In the genomic region with DNA sequence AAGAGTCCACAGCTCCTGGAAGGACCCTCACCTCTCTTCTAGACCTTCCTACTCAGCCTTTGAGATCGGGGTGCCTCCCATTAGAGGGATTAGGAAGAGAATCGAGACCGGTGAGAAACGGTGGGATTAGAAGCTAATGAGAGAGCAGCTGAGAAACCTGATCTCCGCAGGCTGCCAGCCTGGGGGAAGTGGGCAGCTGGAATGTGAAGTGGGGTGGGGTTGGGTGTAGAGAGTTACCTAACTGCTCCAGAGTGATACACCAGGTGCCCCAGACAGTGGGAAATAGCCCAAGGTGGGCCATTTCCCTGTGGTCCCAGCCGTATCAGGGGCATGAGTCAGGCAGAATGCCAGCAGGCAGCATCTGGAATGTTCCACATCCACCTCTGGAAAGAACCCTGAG, we compare ENCODE assay signal across 22 mouse cellular contexts. TPM values are rescaled to one million over a fixed set of nuclear protein-coding genes. Genes with fewer than 3 reads are reported as not detected.
DNase-seq lines count a peak whose midpoint lies in the region; ATAC-seq and TF ChIP-seq lines count a peak whose summit lies in the region.
"Had no signal": no experiment of that assay in that cellular context is flagged by ENCODE, and none has a peak within 500 bp of the region (broad histone marks: within the 10 kb centered on the region; RNA-seq: fewer than 3 reads in every experiment).

No protein-coding gene starts in this region.

- peaks cover 10% of the 10 kb centered on the region; the same call in 1 of the 2 replicates for H3K4me1 ChIP-seq in lung, adult 2 months (ENCODE audit: control insufficient read depth, insufficient read depth, low read length)
- H3K4me1 ChIP-seq in lung, postnatal 0 days (ENCODE audit: insufficient read depth, low read depth, low read length), result peaks cover 16% of the 10 kb centered on the region; the same call in 1 of the 2 replicates
- H3K4me1 ChIP-seq in heart, adult 2 months (ENCODE audit: control insufficient read depth, insufficient read depth, low read length), result no peaks in the 10 kb centered on the region
- H3K4me1 ChIP-seq: embryonic facial prominence, embryonic 12.5 days; forebrain, embryonic 12.5 days; heart, embryonic 15.5 days had no signal

- WGBS in lung, adult 2 months, result 40% methylated on average over 6 of the region's 6 CpGs
- 33% methylated on average over 6 of the region's 6 CpGs for WGBS in lung, postnatal 0 days
- WGBS in heart, adult 2 months, result 40% methylated on average over 6 of the region's 6 CpGs

- intact Hi-C loops in heart, adult 2 months (cut with DNase I), result no loop called here

- no peak overlapping the region for H3K4me2 ChIP-seq in lung, postnatal 0 days (replicated peaks; ENCODE audit: low read depth, low read length)
- H3K4me2 ChIP-seq: embryonic facial prominence, embryonic 12.5 days; forebrain, embryonic 12.5 days; heart, embryonic 11.5 days; heart, embryonic 15.5 days; hindbrain, embryonic 14.5 days had no signal

- H3K9ac ChIP-seq in lung, postnatal 0 days (replicated peaks; ENCODE audit: low read depth), result no peak overlapping the region
- no peak overlapping the region for H3K9ac ChIP-seq in heart, adult 2 months (ENCODE audit: low read depth, low read length)
- H3K9ac ChIP-seq: embryonic facial prominence, embryonic 12.5 days; forebrain, embryonic 12.5 days; heart, embryonic 15.5 days; hindbrain, embryonic 14.5 days had no signal

- H3K27ac ChIP-seq in lung, postnatal 0 days (ENCODE audit: low read length), result peak overlapping the region; percentile 89
- H3K27ac ChIP-seq in heart, adult 2 months, result no peak overlapping the region
- H3K27ac ChIP-seq: embryonic facial prominence, embryonic 12.5 days; forebrain, embryonic 12.5 days; heart, embryonic 15.5 days; hindbrain, embryonic 14.5 days had no signal

- H3K4me3 ChIP-seq in lung, adult 2 months (replicated peaks; ENCODE audit: extremely low read depth, low read depth, low read length), result no peak overlapping the region
- no peak overlapping the region for H3K4me3 ChIP-seq in lung, postnatal 0 days (ENCODE audit: low read depth, low read length)
- H3K4me3 ChIP-seq in heart, adult 2 months, result no peak overlapping the region
- H3K4me3 ChIP-seq: embryonic facial prominence, embryonic 12.5 days; forebrain, embryonic 12.5 days; heart, embryonic 15.5 days had no signal

- TF ChIP-seq EP300 in lung, postnatal 0 days (IDR thresholded peaks at IDR 0.05), result peak; percentile 91
- no peak for TF ChIP-seq EP300 in heart, adult 2 months (IDR thresholded peaks at IDR 0.05; ENCODE audit: insufficient read depth, low read depth, low read length)

- H3K79me2 ChIP-seq in heart, adult 2 months (replicated peaks; ENCODE audit: control insufficient read depth, insufficient read depth, low read length), result no peaks in the 10 kb centered on the region

- H3K9me3 ChIP-seq in lung, postnatal 0 days (ENCODE audit: low read length), result no peaks in the 10 kb centered on the region
- H3K9me3 ChIP-seq: embryonic facial prominence, embryonic 12.5 days; forebrain, embryonic 12.5 days; heart, embryonic 15.5 days had no signal

- H3K27me3 ChIP-seq in lung, postnatal 0 days (replicated peaks; ENCODE audit: insufficient read depth, low read length), result no peaks in the 10 kb centered on the region
- H3K27me3 ChIP-seq in heart, adult 2 months (ENCODE audit: control insufficient read depth, insufficient read depth, low read length), result peaks cover 2% of the 10 kb centered on the region; the same call in 1 of the 2 replicates
- H3K27me3 ChIP-seq: embryonic facial prominence, embryonic 12.5 days; forebrain, embryonic 12.5 days; heart, embryonic 15.5 days had no signal

- H3K36me3 ChIP-seq in lung, postnatal 0 days (ENCODE audit: insufficient read depth, low read length), result no peaks in the 10 kb centered on the region
- no peaks in the 10 kb centered on the region for H3K36me3 ChIP-seq in heart, adult 2 months (ENCODE audit: control insufficient read depth, insufficient read depth, low read length)
- H3K36me3 ChIP-seq: embryonic facial prominence, embryonic 12.5 days; forebrain, embryonic 12.5 days; heart, embryonic 15.5 days had no signal

- TF ChIP-seq CTCF in lung, adult 2 months (IDR thresholded peaks at IDR 0.05; ENCODE audit: insufficient read depth, low read length), result no peak
- no peak for TF ChIP-seq CTCF in lung, postnatal 0 days (IDR thresholded peaks at IDR 0.05)
- no peak for TF ChIP-seq CTCF in heart, adult 2 months (IDR thresholded peaks at IDR 0.05)

- ATAC-seq in lung, postnatal 0 days, result peak; percentile 72

- no peak for TF ChIP-seq POLR2A in lung, adult 2 months (IDR thresholded peaks at IDR 0.05; ENCODE audit: borderline replicate concordance, extremely low read depth, low read depth, low read length)
- no peak for TF ChIP-seq POLR2A in heart, adult 2 months (IDR thresholded peaks at IDR 0.05; ENCODE audit: insufficient read depth, low read depth, low read length)

- peak; percentile 87 to 91 for DNase-seq in lung, adult 18-20 months
- peak; percentile 70 for DNase-seq in lung, adult 2 months
- DNase-seq in lung, postnatal 0 days (ENCODE audit: low spot score), result peak; percentile 80
- peak; percentile 85 for DNase-seq in lung, postnatal 36 days
- no peak for DNase-seq in embryo, embryonic 10 days (ENCODE audit: low spot score)
- no peak for DNase-seq in heart, adult 2 months
- DNase-seq in frontal cortex, postnatal 14 days (ENCODE audit: low spot score in 2 of 2), result no peak
- DNase-seq: adrenal gland, adult 2 months; adrenal gland, postnatal 25 days; cerebellum, adult 18-20 months; cerebellum, adult 9-11 months; embryo, embryonic 11 days; gastrocnemius, postnatal 36 days; heart, adult 18-20 months; heart, postnatal 14 days had no signal

RNA-seq across cellular contexts. Expression of gene Sec14l3, which starts 1.7 kb away (rescaled TPM):
- polyA plus RNA-seq in lung, adult 2 months (2012; rRNA removed), result 565 and 735 TPM in 2 replicates
- 529 and 716 TPM in 2 replicates for polyA plus RNA-seq in lung, postnatal 0 days (2015; fragmentation: Nextera tagmentation; extraction: Ambion mirVana)
- not detected for total RNA-seq in heart, adult 2 months (2021)
- polyA plus RNA-seq in heart, adult 2 months (2012; rRNA removed), result 15.0 TPM in 1 of 2 replicates, not detected in the other
- total RNA-seq: adrenal gland, adult 2 months; adrenal gland, postnatal 25 days; gastrocnemius, adult 8-10 months; gastrocnemius, postnatal 36 days; hematopoietic stem cell, adult 5-6 weeks had no signal
- polyA plus RNA-seq: adrenal gland, adult 2 months; embryonic facial prominence, embryonic 12.5 days; heart, embryonic 11.5 days had no signal

RNA-seq across cellular contexts. Expression of gene Sec14l4, which starts 31.7 kb away (rescaled TPM):
- 41.0 and 56.3 TPM in 2 replicates for polyA plus RNA-seq in lung, adult 2 months (2012; rRNA removed)
- 28.0 and 35.9 TPM in 2 replicates for polyA plus RNA-seq in lung, postnatal 0 days (2015; fragmentation: Nextera tagmentation; extraction: Ambion mirVana)
- total RNA-seq in heart, adult 2 months (2021), result under 1 TPM; 0.14 to 0.47 TPM
- polyA plus RNA-seq in heart, adult 2 months (2012; rRNA removed), result 0.32 and 0.57 TPM in 2 replicates
- total RNA-seq: gastrocnemius, adult 8-10 months; gastrocnemius, postnatal 36 days; hematopoietic stem cell, adult 5-6 weeks had no signal
- polyA plus RNA-seq: embryonic facial prominence, embryonic 12.5 days; forebrain, embryonic 12.5 days; heart, embryonic 11.5 days; hindbrain, embryonic 14.5 days had no signal

RNA-seq across cellular contexts. Expression of gene Mtfp1, which starts 32.3 kb away (rescaled TPM):
- 8.9 TPM in 2 replicates for polyA plus RNA-seq in lung, adult 2 months (2012; rRNA removed)
- polyA plus RNA-seq in lung, postnatal 0 days (2015; fragmentation: Nextera tagmentation; extraction: Ambion mirVana), result 6.4 and 6.5 TPM in 2 replicates
- total RNA-seq in heart, adult 2 months (2021), result 100 to 1,000 TPM; 129 to 141 TPM
- polyA plus RNA-seq in heart, adult 2 months (2012; rRNA removed), result 158 and 167 TPM in 2 replicates

Comparison
In these comparisons a context has a peak if more than half of its experiments do, and no peak if none do; other contexts are left out.
1. DNase-seq: peak in lung, adult 18-20 months (2 of 2), lung, adult 2 months (single experiment), lung, postnatal 0 days (single experiment) and lung, postnatal 36 days (single experiment); none in embryo, embryonic 10 days (single experiment), heart, adult 2 months (0 of 2) and frontal cortex, postnatal 14 days (0 of 2).
2. RNA of gene Sec14l3, which starts 1.7 kb away (polyA plus RNA-seq): 565 to 735 TPM in lung, adult 2 months and 529 to 716 TPM in lung, postnatal 0 days; 15.0 TPM in heart, adult 2 months; every median in the first group is over 10 times any median in the second.
3. RNA of gene Sec14l4, which starts 31.7 kb away (polyA plus RNA-seq): 41.0 to 56.3 TPM in lung, adult 2 months and 28.0 to 35.9 TPM in lung, postnatal 0 days; 0.32 to 0.57 TPM in heart, adult 2 months; every median in the first group is over 10 times any median in the second.
4. RNA of gene Mtfp1, which starts 32.3 kb away (polyA plus RNA-seq): 158 to 167 TPM in heart, adult 2 months; 8.9 TPM in lung, adult 2 months and 6.4 to 6.5 TPM in lung, postnatal 0 days; every median in the first group is over 10 times any median in the second.